Comparison of ENCODE assay signal across 28 mouse cellular contexts in genomic region chr7:81304675-81305074, GRCm38 (mm10). TPM values are rescaled to one million over a fixed set of nuclear protein-coding genes. Genes with fewer than 3 reads are reported as not detected.
A peak's percentile ranks its signal among the peaks of the same experiment; 100 is the strongest.
DNase-seq lines count a peak whose midpoint lies in the region; ATAC-seq lines count a peak whose summit lies in the region.
"Had no signal": no experiment of that assay in that cellular context is flagged by ENCODE, and none has a peak within 500 bp of the region (broad histone marks: within the 10 kb centered on the region; RNA-seq: fewer than 3 reads in every experiment).

No protein-coding gene starts in this region.

- peaks cover 10% of the 10 kb centered on the region; the same call in 1 of the 2 replicates for H3K4me1 ChIP-seq in brown adipose tissue, adult 24 weeks (ENCODE audit: control insufficient read depth, insufficient read depth, insufficient read length, low read length)
- H3K4me1 ChIP-seq: forebrain, embryonic 15.5 days; liver, embryonic 15.5 days; midbrain, embryonic 15.5 days had no signal

- peak; percentile 71 for ATAC-seq in frontal cortex, adult (ENCODE audit: low TSS enrichment)
- ATAC-seq: forebrain, embryonic 15.5 days; intestine, embryonic 16.5 days; midbrain, embryonic 15.5 days had no signal

- intact Hi-C loops in left cerebral cortex, postnatal 25 days (cut with DNase I) = no loop called here

- no peak overlapping the region for H3K4me3 ChIP-seq in brown adipose tissue, adult 24 weeks (ENCODE audit: insufficient read depth, low read depth, low read length)
- H3K4me3 ChIP-seq: embryonic facial prominence, embryonic 13.5 days; forebrain, embryonic 10.5 days; forebrain, embryonic 15.5 days; heart, adult 2 months; heart, embryonic 12.5 days; hindbrain, embryonic 13.5 days; limb, embryonic 12.5 days; liver, embryonic 15.5 days; midbrain, embryonic 15.5 days; neural tube, embryonic 15.5 days had no signal

- DNase-seq in frontal cortex, postnatal 10 days (ENCODE audit: low spot score in 2 of 2) = no peak
- peak; percentile 44 for DNase-seq in left cerebral cortex, adult 11 months (ENCODE audit: low spot score)
- no peak for DNase-seq in left cerebral cortex, postnatal 25 days (ENCODE audit: low spot score in 2 of 2)
- peak; percentile 66 for DNase-seq in telencephalon, adult 2 months (ENCODE audit: low read depth, low spot score)
- DNase-seq: adrenal gland, postnatal 25 days; B cell, adult 2 months; cerebellum, postnatal 25 days; heart, adult 2 months; heart, postnatal 4 days; kidney, postnatal 4 days; lung, embryonic 14.5 days; lung, postnatal 14 days; thymus, adult 2 months; thymus, postnatal 4 days had no signal

- 0 out of 2 replicates have a peak overlapping the region, but pooled peaks have one; percentile 26 for H3K27ac ChIP-seq in brown adipose tissue, adult 24 weeks (replicated peaks; ENCODE audit: low read depth, low read length)
- H3K27ac ChIP-seq: embryonic facial prominence, embryonic 13.5 days; forebrain, embryonic 10.5 days; forebrain, embryonic 15.5 days; heart, adult 2 months; hindbrain, embryonic 13.5 days; kidney, postnatal 0 days; limb, embryonic 12.5 days; liver, embryonic 15.5 days; midbrain, embryonic 15.5 days; neural tube, embryonic 15.5 days; stomach, postnatal 0 days had no signal

RNA-seq across cellular contexts. Expression of gene Rps17, which starts 40.4 kb away (rescaled TPM):
- total RNA-seq in left cerebral cortex, postnatal 25 days (2021) = 100 to 1,000 TPM; 474 to 482 TPM
- polyA plus RNA-seq in brown adipose tissue, adult 24 weeks (2012; ENCODE audit: insufficient read depth, insufficient read length, missing spikeins) = 1,265 and 1,513 TPM in 2 replicates

Comparison
In these comparisons a context has a peak if more than half of its experiments do, and no peak if none do; other contexts are left out.
1. DNase-seq: peak in left cerebral cortex, adult 11 months (single experiment) and telencephalon, adult 2 months (single experiment); none in frontal cortex, postnatal 10 days (0 of 2) and left cerebral cortex, postnatal 25 days (0 of 2).